Mouse (Mus musculus): ENCODE measurements around the gene Gm16381.
"Not testable (repeated sequence)": the region's sequence is repeated elsewhere in the genome, so short reads cannot be mapped to it uniquely, and the experiment has no call there.

Gene Gm16381

DNA sequence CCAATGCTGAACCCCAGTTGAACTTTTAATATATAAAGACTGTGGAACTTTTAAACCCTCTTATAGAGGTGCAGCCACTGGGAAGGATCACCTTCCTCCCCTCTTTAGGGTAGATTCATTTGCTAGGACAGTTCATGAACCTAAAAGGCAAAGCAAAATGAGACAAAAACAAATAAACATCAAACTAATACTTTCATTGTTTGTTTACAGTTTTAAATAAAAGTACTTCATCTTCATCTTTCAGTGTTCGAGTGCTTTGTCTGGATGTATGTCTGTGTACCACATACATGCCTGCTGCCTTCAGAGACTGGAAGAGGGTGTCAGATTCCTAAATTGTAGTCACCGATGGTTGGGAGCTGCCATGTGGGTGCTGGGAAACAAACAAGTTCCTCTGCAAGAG is at the start of gene Gm16381:
Gene Gm16381, minus strand, starts transcription at position 101 of the 400 bp plus-strand sequence.
- not testable (repeated sequence) for DNase-seq (ENCODE audit: low read depth, low spot score)

DNA sequence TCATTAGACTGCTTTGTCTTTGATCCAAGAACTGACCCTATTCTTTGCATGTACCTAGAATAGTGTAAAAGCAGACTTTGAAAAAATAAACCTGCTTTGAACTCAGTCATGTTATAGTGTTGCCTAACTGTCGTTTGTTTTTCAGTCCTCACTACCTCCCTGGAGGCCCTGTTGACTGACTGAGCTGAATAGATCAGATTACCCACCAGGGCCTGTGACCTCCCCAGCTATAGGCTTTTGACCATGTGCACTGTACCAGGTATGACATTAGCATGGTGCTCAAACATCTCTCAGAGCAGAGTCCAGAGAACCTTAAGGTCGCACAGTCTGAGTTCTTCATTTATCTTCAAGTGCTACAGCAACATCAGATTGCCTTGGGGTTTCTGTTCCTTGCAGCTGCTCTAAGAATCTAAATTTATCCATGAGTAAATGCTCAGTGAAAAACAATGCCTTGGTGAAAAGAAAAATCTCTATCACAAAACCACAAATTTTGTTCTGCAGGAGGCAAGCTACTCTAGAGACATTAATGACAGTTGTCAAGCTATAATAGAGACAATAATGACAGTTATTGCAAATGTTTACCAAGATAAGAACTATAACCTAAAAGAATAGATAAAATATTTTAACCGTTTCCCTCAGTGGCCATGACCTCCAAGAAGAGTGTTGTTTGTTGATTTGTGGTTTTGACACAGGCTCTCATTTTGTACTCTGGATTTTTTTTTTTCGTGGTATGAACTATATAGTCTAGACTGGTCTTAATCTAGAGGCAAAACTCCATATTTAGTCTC is 8.7 kb upstream of the Gm16381 start:
- DNase-seq (ENCODE audit: low read depth, low spot score), result not testable (repeated sequence)

DNA sequence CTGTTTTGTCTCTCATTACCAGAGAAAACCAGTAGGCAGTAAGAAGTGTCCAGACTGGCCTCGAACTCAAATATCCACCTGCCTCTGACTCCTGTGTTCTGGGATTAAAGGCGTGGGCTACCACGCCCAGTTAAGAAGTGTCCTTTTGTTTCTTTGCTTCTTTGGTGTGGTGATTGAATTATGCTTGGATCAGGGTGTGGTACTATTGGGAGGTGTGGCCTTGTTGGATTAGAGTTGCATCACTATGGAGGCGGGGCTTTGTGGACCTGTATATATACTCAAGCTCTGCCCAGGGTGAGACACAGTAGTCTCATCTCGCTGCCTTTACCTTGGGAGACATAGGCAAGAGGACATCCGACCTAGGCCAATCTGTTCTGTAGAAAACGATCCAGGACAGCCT is 25.9 kb downstream of the Gm16381 start, which contains the start of gene Gm4027:
Gene Gm4027, plus strand, starts transcription at position 301 of the 400 bp plus-strand sequence.
- not testable (repeated sequence) for DNase-seq (ENCODE audit: low read depth, low spot score)

DNA sequence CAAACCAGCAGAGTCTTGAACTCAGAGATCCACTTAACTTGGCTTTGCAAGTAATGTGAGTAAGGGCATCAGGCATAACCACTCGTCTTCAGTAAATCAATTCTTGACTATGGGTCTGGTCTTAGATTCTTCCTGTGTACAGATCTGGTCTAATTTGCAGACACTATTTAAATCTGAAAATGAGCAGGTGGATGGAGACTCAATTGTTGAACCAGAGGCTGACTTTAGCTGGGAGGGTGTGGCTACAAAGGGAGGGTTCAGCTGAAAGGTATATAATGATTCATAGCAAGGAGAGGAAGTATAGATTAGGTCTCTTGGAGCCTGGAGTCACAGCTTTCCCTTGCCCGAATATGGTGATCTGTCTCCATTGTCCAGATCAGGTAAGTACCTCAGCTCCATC is 42.0 kb downstream of the Gm16381 start, which contains the start of gene Oog1:
Gene Oog1, plus strand, starts transcription at position 301 of the 400 bp plus-strand sequence.
- DNase-seq (ENCODE audit: low read depth, low spot score), result not testable (repeated sequence)

DNA sequence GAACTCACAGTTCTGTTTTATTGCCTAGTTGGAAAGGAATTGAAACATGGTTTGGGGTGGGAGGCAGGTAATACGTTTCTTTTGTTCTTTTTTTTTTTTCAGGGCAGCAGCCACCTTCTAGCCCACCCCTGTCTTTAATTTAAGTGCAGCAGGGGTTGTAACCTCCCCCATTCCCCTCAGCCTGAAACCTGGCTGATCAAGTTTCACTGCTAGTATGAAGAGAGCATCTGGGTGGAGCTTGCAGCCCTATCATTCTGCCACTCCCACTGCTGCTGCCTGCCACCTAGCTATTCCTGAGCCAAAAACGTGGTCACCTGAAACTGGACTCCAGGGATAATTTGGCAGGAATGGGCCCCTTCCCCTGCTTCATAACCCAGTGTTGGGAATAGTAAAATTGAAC is 43.0 kb downstream of the Gm16381 start:
- DNase-seq (ENCODE audit: low read depth, low spot score), result not testable (repeated sequence)

Data from WW6 (cell line).